Mouse (Mus musculus): Measurements from ENCODE around the gene Apopt1. TPM values are rescaled to one million over a fixed set of nuclear protein-coding genes. Genes with fewer than 3 reads are reported as not detected.
"Not testable (repeated sequence)": the region's sequence is repeated elsewhere in the genome, so short reads cannot be mapped to it uniquely, and the experiment has no call there.

The Apopt1 gene
- polyA plus RNA-seq, 1 experiment = 38.2 TPM

- Histone ChIP-seq H3K4me3 (ENCODE audit: insufficient read depth, low read length) (no peak overlapping the region), H3K4me1 (ENCODE audit: control insufficient read depth, insufficient read depth, low read length) (peaks cover 18% of the 10 kb centered on the region), H3K27ac (ENCODE audit: insufficient read depth, low read length) (no peak overlapping the region)
- TF ChIP-seq POLR2A (IDR thresholded peaks at IDR 0.05; ENCODE audit: low read depth, low read length) = no peak
- no peak for TF ChIP-seq CTCF (IDR thresholded peaks at IDR 0.05; ENCODE audit: borderline replicate concordance, insufficient read depth, low read length)
Observed at GRCm38 (mm10) chr12:111703301-111703700, 9.8 kb upstream of the Apopt1 start.

DNA sequence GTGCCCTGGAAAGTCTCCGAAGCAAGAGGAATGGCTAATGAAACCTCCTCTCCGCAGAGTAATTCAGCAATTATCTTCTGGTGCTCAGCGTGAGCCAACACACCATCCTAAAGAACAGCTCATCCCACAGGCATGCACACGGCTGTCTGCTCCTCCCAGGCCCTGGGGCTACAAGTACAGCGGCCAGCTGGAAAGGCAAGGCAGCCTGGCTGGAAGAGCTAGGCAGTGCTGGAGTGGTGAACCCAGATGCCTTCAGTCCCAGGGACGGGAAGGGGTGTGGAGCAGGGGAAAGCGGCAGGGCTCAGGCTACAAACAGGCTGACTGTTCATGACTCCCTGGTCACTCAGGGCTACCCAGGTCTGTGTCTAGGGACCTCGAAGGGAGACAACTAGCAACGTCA lies 8.5 kb upstream of the Apopt1 start:
- TF ChIP-seq CTCF (IDR thresholded peaks at IDR 0.05; ENCODE audit: borderline replicate concordance, insufficient read depth, low read length) = no peak
- peak; percentile 94 for TF ChIP-seq POLR2A (IDR thresholded peaks at IDR 0.05; ENCODE audit: low read depth, low read length)
- Histone ChIP-seq H3K4me3 (ENCODE audit: insufficient read depth, low read length) (no peak overlapping the region), H3K27ac (ENCODE audit: insufficient read depth, low read length) (peak overlapping the region; percentile 95), H3K4me1 (ENCODE audit: control insufficient read depth, insufficient read depth, low read length) (peaks cover 15% of the 10 kb centered on the region)

DNA sequence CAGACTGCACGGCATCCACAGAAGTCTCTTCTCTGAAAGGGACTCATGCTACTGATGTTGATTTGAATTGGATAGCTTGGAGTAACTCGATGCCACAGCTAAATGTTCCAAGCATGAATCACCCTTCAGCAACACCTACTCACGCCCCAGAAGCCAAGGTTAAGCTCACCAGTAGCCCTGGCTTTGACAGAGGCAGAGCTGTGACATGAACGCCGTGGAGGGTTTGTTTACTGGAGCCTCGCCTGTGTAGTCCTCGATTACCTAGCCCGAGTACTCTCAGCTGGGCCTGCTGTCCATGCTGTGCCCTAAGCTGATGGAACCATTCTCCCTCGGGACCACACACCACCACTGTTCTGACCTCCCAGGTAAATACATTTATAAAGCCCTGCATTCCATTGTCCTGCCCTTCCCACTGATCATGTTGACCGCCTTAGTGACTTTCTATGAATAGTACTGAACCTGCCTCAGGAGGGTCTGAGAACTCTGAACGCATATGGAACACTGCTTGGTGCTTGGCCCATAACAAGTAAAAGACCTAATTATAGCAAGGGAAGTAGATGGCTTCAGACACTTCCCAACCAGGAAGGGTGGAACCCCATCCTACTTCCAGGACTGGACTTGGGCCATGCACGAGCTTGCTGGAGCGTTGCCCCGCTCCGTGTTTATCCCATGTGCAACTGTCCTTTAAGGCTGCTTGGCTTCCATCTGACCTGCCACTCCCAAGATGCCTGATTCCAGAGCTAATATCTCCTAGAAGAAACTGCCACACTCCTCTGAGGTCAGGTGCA lies 7.7 kb upstream of the Apopt1 start:
- TF ChIP-seq POLR2A (IDR thresholded peaks at IDR 0.05; ENCODE audit: low read depth, low read length) (no peak), CTCF (IDR thresholded peaks at IDR 0.05; ENCODE audit: borderline replicate concordance, insufficient read depth, low read length) (no peak)
- Histone ChIP-seq H3K27ac (ENCODE audit: insufficient read depth, low read length) (peak overlapping the region; percentile 95), H3K4me3 (ENCODE audit: insufficient read depth, low read length) (no peak overlapping the region), H3K4me1 (ENCODE audit: control insufficient read depth, insufficient read depth, low read length) (peaks cover 15% of the 10 kb centered on the region)

GRCm38 (mm10) chr12:111708181-111708580 lies 4.9 kb upstream of the Apopt1 start:
- peaks cover 19% of the 10 kb centered on the region for H3K4me1 ChIP-seq (ENCODE audit: control insufficient read depth, insufficient read depth, low read length)
- no peak overlapping the region for H3K4me3 ChIP-seq (ENCODE audit: insufficient read depth, low read length)
- TF ChIP-seq CTCF (IDR thresholded peaks at IDR 0.05; ENCODE audit: borderline replicate concordance, insufficient read depth, low read length) = no peak
- no peak for TF ChIP-seq POLR2A (IDR thresholded peaks at IDR 0.05; ENCODE audit: low read depth, low read length)
- no peak overlapping the region for H3K27ac ChIP-seq (ENCODE audit: insufficient read depth, low read length)

DNA sequence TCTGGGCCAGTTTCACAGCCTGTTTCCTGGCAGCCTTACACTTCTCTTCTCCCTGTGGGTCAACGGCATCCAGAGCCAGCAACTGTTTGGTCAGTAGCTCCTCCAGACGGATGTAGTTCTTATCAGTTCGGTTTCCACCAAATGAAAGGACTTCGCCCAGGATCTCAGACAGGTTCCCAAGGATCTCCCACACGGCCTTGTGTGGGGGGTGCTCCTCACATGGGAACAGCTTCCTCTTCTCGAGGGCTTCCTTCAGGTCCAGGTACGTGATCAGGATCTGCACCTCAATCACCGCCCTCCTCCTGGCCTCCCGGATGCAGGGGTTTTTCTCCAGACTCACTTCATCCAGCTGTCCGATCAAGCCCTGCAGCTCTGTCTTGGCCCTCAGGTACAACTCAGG lies 3.0 kb upstream of the Apopt1 start:
- Histone ChIP-seq H3K4me1 (ENCODE audit: control insufficient read depth, insufficient read depth, low read length) (peaks cover 13% of the 10 kb centered on the region), H3K27ac (ENCODE audit: insufficient read depth, low read length) (no peak overlapping the region), H3K4me3 (ENCODE audit: insufficient read depth, low read length) (no peak overlapping the region)
- no peak for TF ChIP-seq POLR2A (IDR thresholded peaks at IDR 0.05; ENCODE audit: low read depth, low read length)
- no peak for TF ChIP-seq CTCF (IDR thresholded peaks at IDR 0.05; ENCODE audit: borderline replicate concordance, insufficient read depth, low read length)

- Histone ChIP-seq H3K4me1 (ENCODE audit: control insufficient read depth, insufficient read depth, low read length) (peaks cover 4% of the 10 kb centered on the region; the same call in 1 of the 2 replicates), H3K4me3 (ENCODE audit: insufficient read depth, low read length) (peak overlapping the region; percentile 71), H3K27ac (ENCODE audit: insufficient read depth, low read length) (peak overlapping the region; percentile 25; the same call in 1 of the 2 replicates)
- TF ChIP-seq POLR2A (IDR thresholded peaks at IDR 0.05; ENCODE audit: low read depth, low read length) = no peak
- TF ChIP-seq CTCF (IDR thresholded peaks at IDR 0.05; ENCODE audit: borderline replicate concordance, insufficient read depth, low read length) = no peak
Observed at GRCm38 (mm10) chr12:111712476-111712875, 585 bp upstream of the Apopt1 start.

GRCm38 (mm10) chr12:111713880-111714279 lies 819 bp downstream of the Apopt1 start:
- not testable (repeated sequence) for H3K27ac ChIP-seq (ENCODE audit: insufficient read depth, low read length); H3K4me1 ChIP-seq (ENCODE audit: control insufficient read depth, insufficient read depth, low read length)
- H3K4me3 ChIP-seq (ENCODE audit: insufficient read depth, low read length) = 0 out of 2 replicates have a peak overlapping the region, but pooled peaks have one; percentile 4

DNA sequence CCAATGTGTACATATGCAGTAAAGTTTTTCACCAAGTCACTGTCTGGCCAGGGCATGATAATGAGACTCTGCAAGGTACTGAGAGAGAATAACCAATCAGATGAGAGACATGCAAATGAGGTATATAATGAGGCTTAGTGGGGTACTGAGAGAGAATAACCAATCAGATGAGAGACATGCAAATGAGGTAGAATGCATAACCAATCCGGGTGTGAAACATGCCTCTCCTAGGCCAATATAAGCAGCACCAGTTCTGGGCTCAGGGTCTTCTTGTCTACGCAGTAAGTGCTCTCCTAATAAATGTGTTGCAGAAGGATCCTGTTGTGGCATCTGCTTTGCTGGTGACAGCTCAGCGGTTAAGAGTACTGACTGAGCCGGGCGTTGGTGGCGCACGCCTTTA lies 3.4 kb downstream of the Apopt1 start:
- no peak overlapping the region for H3K27ac ChIP-seq (ENCODE audit: insufficient read depth, low read length)
- H3K4me3 ChIP-seq (ENCODE audit: insufficient read depth, low read length) = no peak overlapping the region
- peaks cover 4% of the 10 kb centered on the region; the same call in 1 of the 2 replicates for H3K4me1 ChIP-seq (ENCODE audit: control insufficient read depth, insufficient read depth, low read length)
- TF ChIP-seq CTCF (IDR thresholded peaks at IDR 0.05; ENCODE audit: borderline replicate concordance, insufficient read depth, low read length) (no peak), POLR2A (IDR thresholded peaks at IDR 0.05; ENCODE audit: low read depth, low read length) (no peak)

DNA sequence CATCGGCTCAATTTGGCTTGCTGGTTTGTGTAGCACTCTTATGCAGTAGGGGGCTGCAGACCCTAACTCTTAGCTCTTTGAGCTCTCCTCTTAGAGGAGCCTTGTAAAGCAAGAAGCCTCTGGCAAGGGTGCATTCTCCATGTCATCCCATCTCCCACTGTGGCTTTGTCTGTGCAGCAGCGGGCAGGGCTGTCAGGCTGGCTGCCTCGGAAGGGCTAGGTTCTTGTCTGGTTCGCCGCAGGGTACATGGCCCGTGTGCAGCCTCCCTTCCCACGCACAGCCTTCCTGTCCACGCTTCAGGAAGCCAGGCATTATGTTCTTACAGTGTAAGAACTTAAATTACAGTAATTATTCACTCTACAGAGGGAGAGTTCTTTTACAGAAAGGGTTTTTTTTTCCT lies 5.6 kb downstream of the Apopt1 start:
- H3K27ac ChIP-seq (ENCODE audit: insufficient read depth, low read length) = no peak overlapping the region
- H3K4me1 ChIP-seq (ENCODE audit: control insufficient read depth, insufficient read depth, low read length) = no peaks in the 10 kb centered on the region
- no peak overlapping the region for H3K4me3 ChIP-seq (ENCODE audit: insufficient read depth, low read length)
- TF ChIP-seq POLR2A (IDR thresholded peaks at IDR 0.05; ENCODE audit: low read depth, low read length) = no peak
- no peak for TF ChIP-seq CTCF (IDR thresholded peaks at IDR 0.05; ENCODE audit: borderline replicate concordance, insufficient read depth, low read length)

DNA sequence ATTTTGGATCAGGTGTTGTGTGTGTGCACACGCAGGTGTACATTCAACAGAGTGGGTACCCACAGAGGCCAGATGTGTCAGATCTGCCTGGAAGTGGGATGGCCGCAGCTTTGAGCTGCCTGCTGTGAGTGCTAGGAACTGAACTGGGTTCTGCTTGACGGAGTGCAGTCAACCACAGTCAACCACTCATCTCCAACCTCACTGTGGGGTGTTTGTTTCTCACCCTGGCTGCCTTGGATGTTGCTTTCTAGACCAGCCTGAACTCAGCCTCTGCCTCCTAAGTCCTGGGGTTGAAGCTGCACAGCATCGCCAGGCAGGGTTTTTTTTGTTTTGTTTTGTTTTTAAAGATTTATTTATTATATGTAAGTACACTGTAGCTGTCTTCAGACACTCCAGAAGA lies 7.2 kb downstream of the Apopt1 start:
- Histone ChIP-seq H3K4me1 (ENCODE audit: control insufficient read depth, insufficient read depth, low read length) (no peaks in the 10 kb centered on the region), H3K4me3 (ENCODE audit: insufficient read depth, low read length) (no peak overlapping the region), H3K27ac (ENCODE audit: insufficient read depth, low read length) (no peak overlapping the region)
- TF ChIP-seq CTCF (IDR thresholded peaks at IDR 0.05; ENCODE audit: borderline replicate concordance, insufficient read depth, low read length) = no peak
